Mouse (Mus musculus): ENCODE data around the gene Lrp8. TPM values are rescaled to one million over a fixed set of nuclear protein-coding genes. Genes with fewer than 3 reads are reported as not detected.

The Lrp8 gene
- polyA plus RNA-seq, 1 experiment from 2014 or later: 0.26 TPM

GRCm38 (mm10) chr4:107849621-107850020 is 47.6 kb downstream of the Lrp8 start:
- peaks cover 21% of the 10 kb centered on the region for H3K27me3 ChIP-seq (ENCODE audit: control insufficient read depth, insufficient read depth, low read depth, low read length)
- no peak overlapping the region for H3K27ac ChIP-seq (ENCODE audit: low read length)
- no peaks in the 10 kb centered on the region for H3K9me3 ChIP-seq (ENCODE audit: control insufficient read depth, low read length)
- no peaks in the 10 kb centered on the region for H3K4me1 ChIP-seq (replicated peaks; ENCODE audit: control insufficient read depth, insufficient read depth, low read length)
- WGBS: 68% methylated on average over 9 of the region's 9 CpGs
- no peak overlapping the region for H3K4me2 ChIP-seq (ENCODE audit: low read depth, low read length)
- H3K9ac ChIP-seq (ENCODE audit: low read length): no peak overlapping the region
- no peaks in the 10 kb centered on the region for H3K36me3 ChIP-seq (ENCODE audit: control insufficient read depth, insufficient read depth, low read length)
- no peak for ATAC-seq (ENCODE audit: low read depth)
- no peak overlapping the region for H3K4me3 ChIP-seq (ENCODE audit: low read length)

- Histone ChIP-seq H3K27ac (ENCODE audit: low read length) (no peak overlapping the region), H3K4me1 (replicated peaks; ENCODE audit: control insufficient read depth, insufficient read depth, low read length) (no peaks in the 10 kb centered on the region), H3K36me3 (ENCODE audit: control insufficient read depth, insufficient read depth, low read length) (no peaks in the 10 kb centered on the region), H3K4me2 (ENCODE audit: low read depth, low read length) (no peak overlapping the region), H3K9me3 (ENCODE audit: control insufficient read depth, low read length) (no peaks in the 10 kb centered on the region), H3K4me3 (ENCODE audit: low read length) (no peak overlapping the region), H3K27me3 (ENCODE audit: control insufficient read depth, insufficient read depth, low read depth, low read length) (peaks cover 20% of the 10 kb centered on the region), H3K9ac (ENCODE audit: low read length) (no peak overlapping the region)
- ATAC-seq (ENCODE audit: low read depth): no peak
- 87% methylated on average over 8 of the region's 8 CpGs for WGBS
Measured at GRCm38 (mm10) chr4:107850091-107850490, 48.0 kb downstream of the Lrp8 start.

GRCm38 (mm10) chr4:107853333-107853732 is 51.3 kb downstream of the Lrp8 start:
- 87% methylated on average over 8 of the region's 8 CpGs for WGBS
- Histone ChIP-seq H3K36me3 (ENCODE audit: control insufficient read depth, insufficient read depth, low read length) (no peaks in the 10 kb centered on the region), H3K27ac (ENCODE audit: low read length) (no peak overlapping the region), H3K4me3 (ENCODE audit: low read length) (no peak overlapping the region), H3K4me1 (replicated peaks; ENCODE audit: control insufficient read depth, insufficient read depth, low read length) (no peaks in the 10 kb centered on the region), H3K9ac (ENCODE audit: low read length) (no peak overlapping the region), H3K4me2 (ENCODE audit: low read depth, low read length) (no peak overlapping the region), H3K27me3 (ENCODE audit: control insufficient read depth, insufficient read depth, low read depth, low read length) (no peaks in the 10 kb centered on the region), H3K9me3 (ENCODE audit: control insufficient read depth, low read length) (no peaks in the 10 kb centered on the region)
- ATAC-seq (ENCODE audit: low read depth): no peak

- no peak overlapping the region for H3K27ac ChIP-seq (ENCODE audit: low read length)
- no peaks in the 10 kb centered on the region for H3K4me1 ChIP-seq (replicated peaks; ENCODE audit: control insufficient read depth, insufficient read depth, low read length)
- no peak for ATAC-seq (ENCODE audit: low read depth)
- no peaks in the 10 kb centered on the region for H3K36me3 ChIP-seq (ENCODE audit: control insufficient read depth, insufficient read depth, low read length)
- no peaks in the 10 kb centered on the region for H3K27me3 ChIP-seq (ENCODE audit: control insufficient read depth, insufficient read depth, low read depth, low read length)
- no peak overlapping the region for H3K4me2 ChIP-seq (ENCODE audit: low read depth, low read length)
- 86% methylated on average over 7 of the region's 7 CpGs for WGBS
- H3K9me3 ChIP-seq (ENCODE audit: control insufficient read depth, low read length): no peaks in the 10 kb centered on the region
- no peak overlapping the region for H3K4me3 ChIP-seq (ENCODE audit: low read length)
- no peak overlapping the region for H3K9ac ChIP-seq (ENCODE audit: low read length)
Measured at GRCm38 (mm10) chr4:107853836-107854235, 51.8 kb downstream of the Lrp8 start.

- no peak for ATAC-seq (ENCODE audit: low read depth)
- Histone ChIP-seq H3K36me3 (ENCODE audit: control insufficient read depth, insufficient read depth, low read length) (no peaks in the 10 kb centered on the region), H3K4me3 (ENCODE audit: low read length) (no peak overlapping the region), H3K4me2 (ENCODE audit: low read depth, low read length) (no peak overlapping the region), H3K27ac (ENCODE audit: low read length) (no peak overlapping the region), H3K27me3 (ENCODE audit: control insufficient read depth, insufficient read depth, low read depth, low read length) (no peaks in the 10 kb centered on the region), H3K9ac (ENCODE audit: low read length) (no peak overlapping the region), H3K4me1 (replicated peaks; ENCODE audit: control insufficient read depth, insufficient read depth, low read length) (no peaks in the 10 kb centered on the region), H3K9me3 (ENCODE audit: control insufficient read depth, low read length) (no peaks in the 10 kb centered on the region)
- 75% methylated on average over 11 of the region's 11 CpGs for WGBS
Measured at GRCm38 (mm10) chr4:107856958-107857686, 55.1 kb downstream of the Lrp8 start.

- Histone ChIP-seq H3K27ac (ENCODE audit: low read length) (no peak overlapping the region), H3K9me3 (ENCODE audit: control insufficient read depth, low read length) (no peaks in the 10 kb centered on the region), H3K36me3 (ENCODE audit: control insufficient read depth, insufficient read depth, low read length) (no peaks in the 10 kb centered on the region), H3K4me2 (ENCODE audit: low read depth, low read length) (no peak overlapping the region), H3K4me3 (ENCODE audit: low read length) (no peak overlapping the region), H3K4me1 (replicated peaks; ENCODE audit: control insufficient read depth, insufficient read depth, low read length) (no peaks in the 10 kb centered on the region), H3K9ac (ENCODE audit: low read length) (no peak overlapping the region), H3K27me3 (ENCODE audit: control insufficient read depth, insufficient read depth, low read depth, low read length) (no peaks in the 10 kb centered on the region)
- ATAC-seq (ENCODE audit: low read depth): no peak
- 85% methylated on average over 7 of the region's 7 CpGs for WGBS
Measured at GRCm38 (mm10) chr4:107858995-107859394, 56.9 kb downstream of the Lrp8 start.

GRCm38 (mm10) chr4:107864866-107865265 is 62.8 kb downstream of the Lrp8 start:
- Histone ChIP-seq H3K4me3 (ENCODE audit: low read length) (no peak overlapping the region), H3K9ac (ENCODE audit: low read length) (no peak overlapping the region), H3K27ac (ENCODE audit: low read length) (no peak overlapping the region), H3K27me3 (ENCODE audit: control insufficient read depth, insufficient read depth, low read depth, low read length) (no peaks in the 10 kb centered on the region), H3K4me1 (replicated peaks; ENCODE audit: control insufficient read depth, insufficient read depth, low read length) (no peaks in the 10 kb centered on the region), H3K36me3 (ENCODE audit: control insufficient read depth, insufficient read depth, low read length) (no peaks in the 10 kb centered on the region), H3K9me3 (ENCODE audit: control insufficient read depth, low read length) (no peaks in the 10 kb centered on the region), H3K4me2 (ENCODE audit: low read depth, low read length) (no peak overlapping the region)
- no peak for ATAC-seq (ENCODE audit: low read depth)
- 74% methylated on average over 4 of the region's 4 CpGs for WGBS

GRCm38 (mm10) chr4:107879254-107880050 is 77.4 kb downstream of the Lrp8 start, which contains the start of gene Magoh:
TSS of gene Magoh (plus strand) at chr4:107879755.
- Histone ChIP-seq H3K9me3 (ENCODE audit: control insufficient read depth, low read length) (no peaks in the 10 kb centered on the region), H3K27ac (ENCODE audit: low read length) (peak within 1 kb of the TSS; percentile 55), H3K9ac (ENCODE audit: low read length) (peak within 1 kb of the TSS; percentile 86), H3K36me3 (ENCODE audit: control insufficient read depth, insufficient read depth, low read length) (peaks cover 19% of the 10 kb centered on the region), H3K27me3 (ENCODE audit: control insufficient read depth, insufficient read depth, low read depth, low read length) (no peaks in the 10 kb centered on the region), H3K4me2 (ENCODE audit: low read depth, low read length) (peak within 1 kb of the TSS; percentile 88), H3K4me1 (replicated peaks; ENCODE audit: control insufficient read depth, insufficient read depth, low read length) (peaks cover 8% of the 10 kb centered on the region), H3K4me3 (ENCODE audit: low read length) (peak within 1 kb of the TSS; percentile 91)
- ATAC-seq (ENCODE audit: low read depth): peak; percentile 99
- 2% methylated on average over 48 of the region's 48 CpGs for WGBS

GRCm38 (mm10) chr4:107881631-107882030 is 79.6 kb downstream of the Lrp8 start:
- Histone ChIP-seq H3K27ac (ENCODE audit: low read length) (no peak overlapping the region), H3K9ac (ENCODE audit: low read length) (no peak overlapping the region), H3K4me3 (ENCODE audit: low read length) (no peak overlapping the region), H3K36me3 (ENCODE audit: control insufficient read depth, insufficient read depth, low read length) (peaks cover 34% of the 10 kb centered on the region), H3K27me3 (ENCODE audit: control insufficient read depth, insufficient read depth, low read depth, low read length) (no peaks in the 10 kb centered on the region), H3K4me1 (replicated peaks; ENCODE audit: control insufficient read depth, insufficient read depth, low read length) (peaks cover 8% of the 10 kb centered on the region), H3K4me2 (ENCODE audit: low read depth, low read length) (no peak overlapping the region), H3K9me3 (ENCODE audit: control insufficient read depth, low read length) (no peaks in the 10 kb centered on the region)
- ATAC-seq (ENCODE audit: low read depth): no peak
- WGBS: 78% methylated on average over 1 of the region's 1 CpGs
